Mouse (Mus musculus): Measurements from ENCODE around the gene Nln.

The Nln gene

GRCm38 (mm10) chr13:104097190-104097589 lies 12.2 kb downstream of the Nln start:
- no peak for DNase-seq (ENCODE audit: inconsistent age in 2 of 2, low spot score in 1 of 2)

- no peak for DNase-seq (ENCODE audit: inconsistent age in 2 of 2, low spot score in 1 of 2)
These were observed 13.5 kb downstream of the Nln start for GRCm38 (mm10) chr13:104095955-104096354.

GRCm38 (mm10) chr13:104094531-104095385 lies 14.7 kb downstream of the Nln start:
- peak; percentile 43 to 60 for DNase-seq (ENCODE audit: inconsistent age in 2 of 2, low spot score in 1 of 2)

DNA sequence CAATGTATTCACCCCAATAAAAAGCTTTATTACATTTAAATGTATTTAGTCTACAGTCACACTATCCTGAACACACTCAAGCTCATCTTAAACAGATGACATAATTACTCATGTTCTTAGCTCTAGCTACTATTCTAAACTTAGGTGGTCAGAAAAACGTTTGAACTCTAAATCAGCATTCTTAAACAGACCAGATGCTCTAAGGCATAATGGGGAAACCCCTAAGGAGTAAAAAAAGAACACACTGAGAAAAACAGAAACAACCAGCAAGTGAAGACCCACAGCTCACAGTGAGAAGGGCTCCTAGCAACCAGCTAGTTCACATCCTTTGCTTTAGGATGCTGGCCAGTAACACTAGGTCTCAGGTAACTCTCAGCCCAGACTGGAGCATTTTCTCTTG lies 17.7 kb downstream of the Nln start:
- DNase-seq (ENCODE audit: inconsistent age in 2 of 2, low spot score in 1 of 2) = no peak

DNA sequence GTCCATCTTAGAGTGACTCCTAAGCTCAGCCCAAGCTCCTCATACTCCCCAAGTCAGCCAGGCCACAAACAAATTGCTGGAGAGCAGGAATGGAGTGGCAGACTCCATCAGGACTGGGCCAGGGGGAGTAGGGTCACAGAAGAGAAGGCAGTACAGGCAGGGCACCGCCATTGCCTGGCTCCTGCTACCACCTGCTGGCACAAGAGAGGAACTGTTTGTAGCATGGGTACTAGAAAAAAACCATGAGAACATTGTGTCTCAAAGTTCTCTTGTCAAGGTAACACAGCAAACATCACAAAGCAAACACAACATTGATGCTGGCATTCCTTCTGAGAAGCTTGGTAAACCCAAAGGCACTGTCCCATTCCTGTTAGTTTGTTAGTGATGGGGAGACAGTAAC lies 20.0 kb downstream of the Nln start:
- DNase-seq (ENCODE audit: inconsistent age in 2 of 2, low spot score in 1 of 2) = peak; percentile 52 to 77

DNA sequence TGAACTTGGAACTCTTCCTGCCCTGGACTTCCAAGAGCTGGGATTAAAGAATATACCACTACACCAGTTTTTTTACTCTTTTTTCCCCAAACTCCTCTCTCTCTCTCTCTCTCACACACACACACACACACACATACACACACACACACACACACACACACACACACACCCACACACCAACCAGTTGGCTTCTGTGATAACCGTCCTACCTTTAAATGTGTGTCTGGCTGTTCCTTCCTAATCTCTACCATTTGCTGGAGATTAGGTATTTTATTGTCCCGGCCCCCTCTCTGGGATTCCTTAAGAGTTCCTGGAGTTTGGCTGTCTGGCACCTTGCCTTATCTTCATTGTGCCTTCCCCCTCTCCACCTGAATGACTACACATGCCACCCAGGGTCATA lies 24.8 kb downstream of the Nln start:
- no peak for DNase-seq (ENCODE audit: inconsistent age in 2 of 2, low spot score in 1 of 2)

GRCm38 (mm10) chr13:104082504-104082903 lies 26.9 kb downstream of the Nln start:
- no peak for DNase-seq (ENCODE audit: inconsistent age in 2 of 2, low spot score in 1 of 2)

DNA sequence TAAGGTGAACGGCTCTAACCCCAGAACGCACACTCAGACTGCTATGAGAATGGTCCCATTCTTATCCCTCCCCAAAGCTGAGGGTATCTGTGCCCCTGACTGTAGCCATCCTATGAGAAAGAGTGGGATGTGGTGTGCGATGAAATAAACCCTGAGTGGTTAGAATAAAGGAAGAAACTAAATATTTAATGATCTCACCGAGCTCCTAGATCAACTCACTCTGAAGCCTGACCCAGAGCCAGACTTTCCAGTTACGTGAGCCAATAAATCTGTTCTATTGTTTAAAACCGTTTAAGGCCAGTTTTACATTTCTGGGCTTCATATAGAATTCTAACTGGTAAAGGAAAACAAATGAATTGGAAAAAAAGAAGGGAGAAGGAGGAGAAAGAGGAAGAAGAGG lies 32.4 kb downstream of the Nln start:
- no peak for DNase-seq (ENCODE audit: inconsistent age in 2 of 2, low spot score in 1 of 2)

DNA sequence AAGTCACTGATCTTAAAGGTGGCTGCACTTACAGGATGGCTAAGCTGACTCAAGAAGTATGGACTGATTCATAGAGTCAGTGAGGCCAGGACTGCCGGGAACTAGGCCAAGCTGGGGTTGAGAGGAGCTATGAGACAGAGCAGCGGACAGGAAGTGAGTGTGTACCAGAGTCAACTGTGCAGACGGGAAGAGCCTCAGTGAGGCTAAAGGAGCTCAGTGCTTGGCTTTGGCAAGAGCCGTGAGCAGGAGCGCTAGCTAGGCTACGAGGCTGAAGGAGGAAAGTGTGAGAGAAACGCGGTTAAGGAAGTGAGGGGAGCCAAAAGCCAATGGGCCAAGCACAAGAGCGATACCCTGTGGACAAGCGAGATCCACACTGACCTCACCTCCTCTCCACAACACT lies 34.7 kb downstream of the Nln start:
- DNase-seq (ENCODE audit: inconsistent age in 2 of 2, low spot score in 1 of 2) = peak; percentile 49 to 62

DNA sequence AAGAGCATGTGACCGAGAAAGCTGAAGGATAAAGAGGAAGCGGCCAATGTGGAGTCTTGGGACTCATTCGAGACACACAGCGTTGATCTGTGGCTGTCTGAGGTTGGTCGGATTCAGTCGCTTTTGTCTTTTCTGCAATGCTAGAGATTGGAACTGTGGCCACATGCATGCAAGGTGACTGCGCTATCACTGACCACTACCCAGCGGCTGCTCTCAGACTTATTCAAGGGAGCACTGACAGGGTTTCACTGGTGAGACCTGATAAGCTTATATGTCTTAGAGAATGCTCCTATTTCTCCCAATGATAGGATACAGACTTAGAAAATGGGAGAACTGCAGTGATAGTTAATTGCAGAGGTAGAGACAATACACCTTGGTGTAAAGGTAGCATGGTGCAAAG lies 35.2 kb downstream of the Nln start:
- DNase-seq (ENCODE audit: inconsistent age in 2 of 2, low spot score in 1 of 2) = no peak

DNA sequence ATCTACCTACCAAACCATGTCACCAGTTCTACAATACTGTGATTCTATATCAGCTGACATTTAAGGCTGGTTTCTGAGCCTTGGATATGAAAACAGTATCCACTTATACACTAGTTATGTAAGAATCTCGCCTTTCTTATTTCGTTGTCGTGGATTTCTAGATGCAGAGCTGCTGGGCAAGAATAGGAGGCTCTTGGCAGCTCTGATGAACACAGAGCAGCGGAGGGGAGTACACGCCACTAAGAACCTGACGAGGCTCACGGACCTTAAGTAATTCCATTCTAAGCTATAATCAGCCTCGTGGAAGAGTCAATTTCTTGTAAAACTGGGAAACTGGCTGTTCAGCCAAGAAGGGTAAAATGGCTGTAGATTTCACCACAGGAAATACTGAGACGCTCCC lies 37.1 kb downstream of the Nln start:
- DNase-seq (ENCODE audit: inconsistent age in 2 of 2, low spot score in 1 of 2) = no peak

DNA sequence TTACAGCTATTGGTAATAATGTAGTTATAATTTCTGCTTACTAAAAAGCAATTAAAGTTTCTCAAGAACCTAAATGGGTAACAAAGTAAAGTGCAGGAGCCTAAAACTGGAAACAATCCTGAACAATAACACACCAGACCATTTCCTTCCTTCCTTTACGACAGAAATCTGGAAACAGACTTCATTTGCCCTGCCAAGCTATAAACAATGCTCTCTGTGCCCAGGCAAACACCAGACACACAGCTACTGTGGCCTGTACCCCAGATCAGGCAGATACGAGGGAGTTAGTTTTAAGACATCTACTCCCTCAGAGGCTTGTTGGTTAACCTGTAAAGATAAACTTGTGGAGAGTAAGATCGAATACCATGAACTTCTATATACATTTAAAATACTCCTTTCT lies 38.7 kb downstream of the Nln start:
- no peak for DNase-seq (ENCODE audit: inconsistent age in 2 of 2, low spot score in 1 of 2)

- DNase-seq (ENCODE audit: inconsistent age in 2 of 2, low spot score in 1 of 2) = peak; percentile 64 to 80
These were observed 40.2 kb downstream of the Nln start for GRCm38 (mm10) chr13:104069216-104069615.

DNA sequence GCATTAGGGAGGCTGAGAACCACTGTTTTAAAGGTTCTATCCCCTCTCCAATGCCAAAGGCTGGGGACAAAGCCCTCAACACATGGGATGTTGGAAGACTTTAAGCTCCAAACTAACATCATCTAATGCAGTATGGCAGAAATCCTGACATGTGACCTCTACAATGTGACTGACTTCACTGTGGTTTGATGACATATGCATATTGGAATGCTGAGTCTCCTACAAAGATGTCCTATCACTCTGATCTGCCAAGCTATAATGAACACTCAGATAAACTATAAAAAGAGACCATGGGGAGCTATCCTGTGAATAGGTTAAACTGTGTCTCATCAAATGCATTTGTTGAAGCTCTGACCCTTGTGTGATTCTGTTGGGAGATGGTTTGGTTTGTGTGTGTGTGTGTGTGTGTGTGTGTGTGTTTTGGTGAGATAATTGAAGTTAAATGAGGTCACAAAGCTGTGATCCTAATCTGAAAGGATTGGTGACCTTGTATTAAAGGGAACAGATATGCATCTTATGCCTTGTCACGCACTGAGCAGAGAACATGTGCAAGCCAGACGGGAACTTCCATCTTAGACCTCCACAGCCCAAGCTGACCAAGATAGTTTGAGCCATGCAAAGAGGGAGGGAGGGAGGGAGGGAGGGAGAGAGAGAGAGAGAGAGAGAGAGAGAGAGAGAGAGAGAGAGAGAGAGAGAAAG lies 43.6 kb downstream of the Nln start:
- no peak for DNase-seq (ENCODE audit: inconsistent age in 2 of 2, low spot score in 1 of 2)

DNA sequence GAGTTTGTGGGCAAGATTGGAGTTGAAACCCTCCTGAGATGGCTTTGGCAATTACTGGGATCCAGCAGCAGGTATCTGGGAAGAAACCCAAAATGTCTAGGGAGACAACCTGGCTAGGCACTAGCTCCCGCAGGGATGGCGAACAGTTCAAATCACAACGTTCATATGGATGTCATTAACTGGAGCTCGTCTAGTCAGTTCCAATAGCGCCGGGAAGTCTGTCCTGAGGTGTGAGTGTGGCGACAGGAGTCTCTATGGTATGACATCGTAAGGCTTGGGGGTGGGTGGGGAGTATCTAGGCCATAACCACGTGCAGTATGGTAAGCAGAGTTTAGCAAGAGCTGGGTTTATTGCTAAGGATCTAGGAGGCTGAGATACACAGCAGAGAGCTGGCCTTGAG lies 46.4 kb downstream of the Nln start:
- DNase-seq (ENCODE audit: inconsistent age in 2 of 2, low spot score in 1 of 2) = no peak

- peak; percentile 64 to 84 for DNase-seq (ENCODE audit: inconsistent age in 2 of 2, low spot score in 1 of 2)
These were observed 47.3 kb downstream of the Nln start for GRCm38 (mm10) chr13:104061975-104062750.

- DNase-seq (ENCODE audit: inconsistent age in 2 of 2, low spot score in 1 of 2) = no peak
These were observed 49.2 kb downstream of the Nln start for GRCm38 (mm10) chr13:104060231-104060630.

DNA sequence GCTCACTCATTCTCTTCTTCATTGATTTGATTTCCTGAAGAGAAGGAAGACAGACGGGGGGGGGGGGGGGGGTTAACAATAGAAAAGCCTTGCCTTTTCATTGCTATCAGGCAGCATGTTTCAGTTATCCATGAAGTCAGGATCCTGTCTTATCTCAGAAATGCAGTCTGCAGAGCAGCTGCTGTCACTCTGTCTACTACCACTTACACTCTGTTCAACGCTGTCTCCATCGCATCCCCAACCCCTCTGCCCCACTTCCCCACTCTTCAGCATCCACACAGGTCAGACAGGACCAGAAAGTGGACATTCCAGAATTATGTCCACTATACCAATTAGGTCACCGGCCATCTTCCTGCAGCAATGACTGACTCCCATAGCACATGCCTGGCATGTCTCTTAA lies 49.9 kb downstream of the Nln start:
- no peak for DNase-seq (ENCODE audit: inconsistent age in 2 of 2, low spot score in 1 of 2)

DNA sequence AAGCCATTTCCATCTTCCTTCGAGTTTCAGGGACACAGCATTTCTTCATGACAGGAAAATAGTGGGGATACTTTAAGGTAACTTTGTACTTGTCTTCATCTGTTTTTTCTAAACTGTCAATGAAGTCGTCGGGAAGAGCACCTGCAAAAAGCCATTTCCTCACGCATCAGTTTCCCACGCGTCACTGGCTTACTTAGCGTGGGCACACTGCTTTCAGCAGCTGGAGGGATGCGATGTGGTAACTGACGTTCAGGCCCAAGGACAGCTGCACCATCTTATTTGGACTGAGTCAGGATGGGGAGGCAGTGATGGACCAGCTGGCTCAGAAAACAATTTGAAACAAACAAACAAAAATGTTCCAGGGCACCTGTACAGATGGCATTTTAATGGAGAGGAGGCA lies 50.7 kb downstream of the Nln start:
- DNase-seq (ENCODE audit: inconsistent age in 2 of 2, low spot score in 1 of 2) = no peak

- DNase-seq (ENCODE audit: inconsistent age in 2 of 2, low spot score in 1 of 2) = peak in 1 of 2 experiments; percentile 62
These were observed 57.1 kb downstream of the Nln start for GRCm38 (mm10) chr13:104052271-104052753.

GRCm38 (mm10) chr13:104048835-104049234 lies 60.6 kb downstream of the Nln start:
- DNase-seq (ENCODE audit: inconsistent age in 2 of 2, low spot score in 1 of 2) = peak in 1 of 2 experiments; percentile 78

Data from adrenal gland, adult (tissue).